14 mouse cellular contexts compared by ENCODE assay signal in the genomic region with DNA sequence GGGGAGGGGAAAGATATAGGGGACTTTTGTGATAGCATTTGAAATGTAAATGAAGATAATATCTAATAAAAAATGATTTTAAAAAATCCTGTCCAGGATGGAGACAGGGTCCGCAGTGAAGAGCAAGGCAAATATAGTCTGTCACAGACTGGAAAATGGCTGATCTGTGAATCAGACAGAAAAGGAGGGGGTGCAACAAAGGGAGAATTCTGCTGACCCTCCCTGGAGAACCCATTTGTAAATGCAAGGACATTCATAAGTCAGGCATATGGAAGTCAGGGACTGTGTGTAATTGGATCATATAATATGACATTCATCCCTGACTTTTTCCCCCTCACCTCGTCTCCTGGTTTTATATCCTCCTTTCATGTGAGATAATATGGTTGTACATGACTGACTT.
"Had no signal": no experiment of that assay in that cellular context is flagged by ENCODE, and none has a peak within 500 bp of the region (broad histone marks: within the 10 kb centered on the region; RNA-seq: fewer than 3 reads in every experiment).

No protein-coding gene starts in this region.

- H3K27me3 ChIP-seq: limb, embryonic 12.5 days; liver, embryonic 13.5 days; lung, embryonic 15.5 days; megakaryocyte, embryonic 14.5 days had no signal

- H3K4me2 ChIP-seq: limb, embryonic 12.5 days; liver, embryonic 13.5 days; lung, embryonic 15.5 days had no signal

- H3K9ac ChIP-seq: limb, embryonic 12.5 days; liver, embryonic 13.5 days; liver, postnatal 0 days; lung, embryonic 15.5 days had no signal

- H3K4me1 ChIP-seq: limb, embryonic 12.5 days; lung, embryonic 15.5 days had no signal

- H3K27ac ChIP-seq: limb, embryonic 12.5 days; liver, embryonic 13.5 days; lung, embryonic 15.5 days; macrophage had no signal

- H3K4me3 ChIP-seq: limb, embryonic 12.5 days; liver, embryonic 13.5 days; lung, embryonic 15.5 days; megakaryocyte, embryonic 14.5 days had no signal

- ATAC-seq: intestine, embryonic 16.5 days; liver, postnatal 0 days had no signal

- H3K9me3 ChIP-seq: limb, embryonic 12.5 days; liver, embryonic 13.5 days; lung, embryonic 15.5 days; megakaryocyte, embryonic 14.5 days had no signal

- DNase-seq: kidney, adult 2 months; kidney, postnatal 25 days; liver; liver, embryonic 13.5 days; liver, postnatal 0 days; lung, postnatal 14 days; spleen, adult 18-20 months; thymus, adult 18-20 months; thymus, postnatal 25 days had no signal

- H3K36me3 ChIP-seq: limb, embryonic 12.5 days; liver, embryonic 13.5 days; lung, embryonic 15.5 days had no signal
